Mouse (Mus musculus): Measurements from ENCODE around the gene Hoxd4. TPM values are rescaled to one million over a fixed set of nuclear protein-coding genes. Genes with fewer than 3 reads are reported as not detected.

Hoxd4 gene
- polyA plus RNA-seq, 1 experiment from 2014 or later, result not detected

DNA sequence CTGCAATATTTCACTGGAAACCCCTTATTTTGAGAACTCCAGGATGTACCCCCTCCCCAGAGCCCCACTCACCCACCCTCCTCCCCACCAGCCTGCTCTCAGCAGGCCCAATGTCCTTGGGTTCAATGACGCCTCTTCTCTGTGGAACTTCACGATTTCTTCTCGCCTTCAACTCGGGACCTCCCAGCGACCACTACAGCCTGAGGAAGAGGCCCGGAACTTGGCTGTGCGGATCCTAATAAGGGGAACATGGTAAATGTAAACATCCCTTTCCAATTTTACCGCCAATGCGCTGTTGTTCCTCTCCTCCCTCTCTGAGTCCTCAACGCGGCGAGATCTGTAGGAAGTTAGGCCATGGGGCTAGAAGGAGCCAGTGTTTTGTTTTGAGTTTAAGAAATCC, 27.6 kb upstream of the Hoxd4 start:
- Histone ChIP-seq H3K4me1 (ENCODE audit: control insufficient read depth, insufficient read depth, low read length) (peaks cover 5% of the 10 kb centered on the region; the same call in 1 of the 2 replicates), H3K27ac (ENCODE audit: low read depth, low read length) (no peak overlapping the region), H3K27me3 (ENCODE audit: control insufficient read depth, insufficient read depth, low read length) (peaks cover 98% of the 10 kb centered on the region), H3K4me3 (ENCODE audit: low read depth, low read length) (no peak overlapping the region), H3K36me3 (ENCODE audit: control insufficient read depth, insufficient read depth, low read length) (no peaks in the 10 kb centered on the region), H3K4me2 (no peak overlapping the region), H3K9ac (ENCODE audit: low read length) (no peak overlapping the region), H3K9me3 (ENCODE audit: control insufficient read depth, low read length) (no peaks in the 10 kb centered on the region)
- 0% methylated on average over 12 of the region's 12 CpGs for WGBS
- ATAC-seq (ENCODE audit: low FRiP score), result no peak
- DNase-seq (ENCODE audit: low spot score, missing footprints), result peak; percentile 93

DNA sequence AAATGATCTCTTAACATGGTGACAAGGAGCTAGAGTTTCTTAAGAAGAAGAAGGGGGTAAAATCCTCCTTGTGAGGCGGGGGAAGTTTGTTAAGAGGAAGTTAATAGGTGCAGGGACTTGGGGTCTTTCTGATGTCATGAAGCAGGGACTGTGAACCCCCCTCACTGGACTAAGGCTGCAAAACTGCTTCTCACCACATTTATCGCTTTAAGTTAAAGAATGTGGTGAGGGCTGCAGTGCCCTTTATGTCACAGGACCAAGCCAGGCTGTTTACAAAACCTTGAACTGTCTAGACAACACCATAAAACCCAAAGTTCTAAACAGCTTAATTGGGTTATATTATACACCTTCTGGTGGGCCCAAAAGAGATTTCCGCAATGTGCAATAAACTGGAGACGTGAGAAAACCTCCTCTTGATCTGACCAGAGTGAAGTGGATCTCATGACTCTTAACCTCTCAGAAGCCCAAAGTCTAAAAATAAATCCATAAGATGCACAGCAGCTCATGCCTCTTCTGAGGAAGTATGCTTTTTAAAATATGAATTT, 26.6 kb upstream of the Hoxd4 start:
- H3K4me1 ChIP-seq (ENCODE audit: control insufficient read depth, insufficient read depth, low read length), result peaks cover 5% of the 10 kb centered on the region; the same call in 1 of the 2 replicates
- DNase-seq (ENCODE audit: low spot score, missing footprints) (peak; percentile 92), ATAC-seq (ENCODE audit: low FRiP score) (no peak)
- 7% methylated on average over 4 of the region's 4 CpGs for WGBS
- H3K4me2 ChIP-seq, result no peak overlapping the region
- no peak overlapping the region for H3K4me3 ChIP-seq (ENCODE audit: low read depth, low read length)
- H3K27me3 ChIP-seq (ENCODE audit: control insufficient read depth, insufficient read depth, low read length), result peaks cover 98% of the 10 kb centered on the region
- no peaks in the 10 kb centered on the region for H3K9me3 ChIP-seq (ENCODE audit: control insufficient read depth, low read length)
- no peaks in the 10 kb centered on the region for H3K36me3 ChIP-seq (ENCODE audit: control insufficient read depth, insufficient read depth, low read length)
- H3K27ac ChIP-seq (ENCODE audit: low read depth, low read length), result no peak overlapping the region
- H3K9ac ChIP-seq (ENCODE audit: low read length), result no peak overlapping the region

DNA sequence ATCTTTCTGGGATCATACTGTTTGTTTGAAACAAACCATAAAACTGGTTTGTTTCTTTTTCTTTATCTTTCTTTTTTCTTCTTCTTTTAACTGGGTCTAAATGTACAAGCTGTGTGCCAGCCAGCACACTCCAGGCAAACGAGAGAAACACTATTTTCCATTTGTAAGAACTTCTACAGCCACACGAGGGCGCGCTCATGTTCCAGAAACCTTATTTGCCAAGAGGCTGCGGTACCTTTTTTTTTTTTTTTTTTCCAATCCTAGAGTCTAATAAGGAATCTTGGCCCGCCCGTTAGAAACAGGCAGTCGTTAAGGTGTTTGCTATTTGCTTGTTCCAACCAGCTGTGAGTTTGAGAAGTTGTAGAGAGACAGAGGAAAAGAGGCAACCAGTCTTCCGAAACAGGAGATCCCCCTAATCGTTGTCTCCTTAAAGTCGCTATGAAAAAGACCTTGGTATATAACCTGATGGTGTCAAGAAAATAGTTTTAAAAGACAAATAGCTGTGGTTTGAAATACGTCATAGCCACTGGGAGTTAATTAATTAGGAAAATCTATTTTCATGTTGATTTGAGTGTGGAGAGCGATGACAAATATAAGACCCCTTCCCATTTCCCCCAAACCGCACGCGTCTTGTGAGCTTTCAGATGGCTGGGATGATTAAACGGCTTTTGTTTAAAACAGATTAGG, 25.3 kb upstream of the Hoxd4 start:
- Histone ChIP-seq H3K27me3 (ENCODE audit: control insufficient read depth, insufficient read depth, low read length) (peaks cover 94% of the 10 kb centered on the region), H3K27ac (ENCODE audit: low read depth, low read length) (no peak overlapping the region), H3K9me3 (ENCODE audit: control insufficient read depth, low read length) (no peaks in the 10 kb centered on the region), H3K4me3 (ENCODE audit: low read depth, low read length) (no peak overlapping the region), H3K4me1 (ENCODE audit: control insufficient read depth, insufficient read depth, low read length) (peaks cover 10% of the 10 kb centered on the region), H3K4me2 (no peak overlapping the region), H3K9ac (ENCODE audit: low read length) (no peak overlapping the region), H3K36me3 (ENCODE audit: control insufficient read depth, insufficient read depth, low read length) (no peaks in the 10 kb centered on the region)
- 5% methylated on average over 17 of the region's 17 CpGs for WGBS
- DNase-seq (ENCODE audit: low spot score, missing footprints) (peak; percentile 95), ATAC-seq (ENCODE audit: low FRiP score) (no peak)

DNA sequence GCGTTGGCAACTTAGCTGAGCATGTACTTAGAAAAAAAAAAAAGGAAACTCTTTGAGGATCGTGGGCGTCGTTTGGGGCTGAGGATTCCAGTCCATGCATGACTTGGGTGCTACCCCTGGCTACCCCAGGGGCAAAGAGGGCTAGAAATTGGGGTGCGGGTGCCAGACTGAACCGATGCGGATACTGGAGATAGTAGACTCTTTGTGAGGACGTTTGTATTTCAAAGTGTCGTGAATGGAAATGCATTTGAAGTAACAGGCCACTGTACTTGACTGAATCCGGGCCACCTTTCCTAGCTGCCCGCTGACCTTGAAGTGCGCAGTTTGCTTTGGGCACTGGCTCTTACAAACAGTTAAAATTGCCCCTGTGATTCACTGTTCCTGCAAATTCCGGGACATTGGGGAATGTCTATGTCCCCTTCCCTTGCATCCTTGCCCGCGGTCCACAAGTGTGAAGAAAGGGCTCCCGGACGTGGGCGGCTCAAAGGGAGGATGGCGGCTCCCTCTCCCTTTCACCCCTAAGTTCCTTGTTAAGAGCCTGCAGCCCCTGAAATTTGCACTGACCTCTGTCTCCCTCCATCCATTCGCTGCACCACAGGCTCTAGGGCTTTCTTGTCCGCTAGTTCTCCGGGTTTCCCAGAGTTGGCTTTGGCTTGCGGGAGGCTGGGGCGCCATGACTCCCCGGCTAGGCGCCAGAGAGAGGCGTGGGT, 24.6 kb upstream of the Hoxd4 start:
- Histone ChIP-seq H3K4me1 (ENCODE audit: control insufficient read depth, insufficient read depth, low read length) (peaks cover 6% of the 10 kb centered on the region), H3K9ac (ENCODE audit: low read length) (no peak overlapping the region), H3K4me3 (ENCODE audit: low read depth, low read length) (no peak overlapping the region), H3K9me3 (ENCODE audit: control insufficient read depth, low read length) (no peaks in the 10 kb centered on the region), H3K4me2 (no peak overlapping the region), H3K27ac (ENCODE audit: low read depth, low read length) (no peak overlapping the region), H3K36me3 (ENCODE audit: control insufficient read depth, insufficient read depth, low read length) (no peaks in the 10 kb centered on the region), H3K27me3 (ENCODE audit: control insufficient read depth, insufficient read depth, low read length) (peaks cover 94% of the 10 kb centered on the region)
- DNase-seq (ENCODE audit: low spot score, missing footprints) (peak; percentile 95), ATAC-seq (ENCODE audit: low FRiP score) (no peak)
- WGBS, result 1% methylated on average over 27 of the region's 27 CpGs

DNA sequence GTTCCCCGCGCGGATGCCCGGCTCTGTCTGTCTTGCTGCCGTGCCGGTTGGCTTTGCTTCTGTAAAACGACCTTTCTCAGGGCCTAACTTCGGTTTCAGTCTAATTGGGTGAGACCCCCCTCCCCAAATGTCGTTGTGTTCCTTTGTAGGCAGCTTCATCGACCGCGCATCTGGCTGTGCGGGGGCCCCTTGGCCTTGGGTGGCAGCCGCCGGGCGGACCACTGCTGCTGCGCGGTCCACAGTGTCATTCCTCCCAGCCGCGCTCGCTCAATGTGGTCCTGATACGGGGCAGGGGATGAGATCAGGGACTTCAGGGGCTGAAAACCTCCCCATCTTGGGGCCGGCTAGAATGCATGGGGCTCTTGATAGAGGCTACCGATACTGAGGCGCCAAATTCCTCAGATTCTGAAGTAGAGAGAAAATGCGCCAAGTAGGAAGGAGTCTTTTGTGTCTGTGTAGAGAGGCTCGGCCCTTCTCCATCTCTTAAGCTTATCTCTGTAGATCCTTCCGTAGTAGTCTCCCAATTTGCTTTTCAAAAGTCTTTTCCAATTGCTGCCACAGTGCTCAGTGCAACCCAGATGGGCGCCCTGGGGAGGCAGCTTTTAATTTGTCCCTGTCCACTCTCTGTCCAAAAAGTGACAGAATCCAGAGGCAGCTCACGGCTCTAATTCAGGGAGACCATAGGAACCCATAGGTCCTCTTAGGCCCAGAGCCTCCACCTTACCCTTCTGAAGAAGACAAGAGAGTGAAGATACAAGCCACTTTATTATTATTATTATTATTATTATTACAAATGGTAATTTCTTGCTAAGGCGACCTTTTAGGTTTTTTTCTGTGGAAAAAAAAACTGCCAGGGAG, 23.8 kb upstream of the Hoxd4 start:
- no peaks in the 10 kb centered on the region for H3K36me3 ChIP-seq (ENCODE audit: control insufficient read depth, insufficient read depth, low read length)
- ATAC-seq (ENCODE audit: low FRiP score) (no peak), DNase-seq (ENCODE audit: low spot score, missing footprints) (peak; percentile 95)
- no peaks in the 10 kb centered on the region for H3K9me3 ChIP-seq (ENCODE audit: control insufficient read depth, low read length)
- no peak overlapping the region for H3K9ac ChIP-seq (ENCODE audit: low read length)
- H3K4me3 ChIP-seq (ENCODE audit: low read depth, low read length), result no peak overlapping the region
- H3K27ac ChIP-seq (ENCODE audit: low read depth, low read length), result no peak overlapping the region
- WGBS, result under 1% methylated on average over 31 of the region's 31 CpGs
- no peak overlapping the region for H3K4me2 ChIP-seq
- H3K4me1 ChIP-seq (ENCODE audit: control insufficient read depth, insufficient read depth, low read length), result peaks cover 6% of the 10 kb centered on the region; the same call in 1 of the 2 replicates
- peaks cover 94% of the 10 kb centered on the region for H3K27me3 ChIP-seq (ENCODE audit: control insufficient read depth, insufficient read depth, low read length)

DNA sequence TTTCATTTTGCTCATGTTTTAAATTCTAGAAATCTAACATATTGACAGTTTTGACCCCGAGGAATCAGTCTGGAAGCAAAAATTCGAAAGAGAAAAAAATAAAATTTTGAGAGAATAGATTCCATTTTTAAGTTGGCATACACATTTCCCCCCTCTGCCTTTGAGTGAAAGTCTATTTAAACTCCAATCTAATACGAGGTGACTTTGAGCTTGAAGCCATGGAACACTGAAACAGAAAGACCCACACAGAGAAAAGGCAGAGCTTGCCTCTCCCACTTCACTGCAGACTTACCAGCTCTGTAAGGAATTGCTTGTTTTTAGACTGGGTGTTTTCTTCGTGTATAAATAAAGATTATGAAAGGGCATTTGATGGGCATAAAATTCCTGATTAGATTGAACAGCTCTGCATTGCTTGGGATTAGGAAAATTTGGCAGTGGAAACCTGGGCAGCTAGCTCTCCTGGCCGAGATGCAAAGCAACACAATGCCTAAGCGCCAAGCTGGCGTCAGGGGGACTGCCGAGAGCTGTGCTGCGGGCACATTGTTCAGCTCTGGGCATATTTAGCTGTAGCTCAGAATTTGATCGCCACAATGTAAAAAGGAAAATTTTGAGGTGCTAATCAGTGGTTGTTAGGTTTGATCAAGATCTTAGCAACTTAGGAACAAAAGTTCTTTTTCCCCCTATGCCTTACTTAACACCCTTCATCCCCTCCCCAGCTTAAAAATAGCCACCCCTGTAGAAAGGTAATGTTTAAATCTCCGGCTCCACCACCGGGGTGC, 22.7 kb upstream of the Hoxd4 start:
- no peak overlapping the region for H3K4me2 ChIP-seq

DNA sequence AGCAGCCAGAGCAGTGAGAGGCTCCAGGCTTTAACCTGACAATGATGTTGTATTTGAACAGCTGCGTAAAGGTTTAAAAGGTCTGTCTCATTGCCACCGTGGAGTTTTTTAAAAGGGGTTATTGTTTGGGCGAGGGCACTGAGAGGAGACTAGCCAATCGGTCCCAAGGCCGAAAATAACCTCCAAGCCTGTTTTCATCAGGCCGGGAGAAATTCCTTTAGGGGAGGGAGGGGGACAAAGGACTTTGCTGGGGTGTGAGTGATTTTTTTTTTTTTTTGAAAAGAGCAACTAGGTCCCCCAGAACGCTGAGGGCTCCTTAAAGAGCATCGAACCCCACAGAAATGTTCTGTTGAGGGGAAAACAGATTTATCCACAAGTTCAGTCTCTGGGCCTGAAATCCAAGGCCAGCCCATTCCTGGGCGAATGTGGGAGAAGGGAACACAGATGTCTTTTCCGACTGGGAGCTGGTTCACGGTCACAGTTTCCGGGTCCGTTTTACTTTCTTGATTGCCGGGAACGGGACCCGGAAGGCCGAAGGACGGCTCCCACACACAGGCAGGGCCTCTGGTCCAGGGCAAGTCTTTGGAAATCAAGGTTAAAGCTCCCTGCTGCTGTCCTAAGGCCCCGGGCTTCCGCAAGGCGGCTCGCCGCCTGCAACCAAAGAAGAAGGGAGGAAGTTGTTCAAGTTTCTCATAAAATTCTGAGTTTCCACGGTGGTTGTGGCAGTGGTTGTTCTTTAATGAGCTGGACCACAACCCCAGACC, 22.0 kb upstream of the Hoxd4 start:
- no peaks in the 10 kb centered on the region for H3K36me3 ChIP-seq (ENCODE audit: control insufficient read depth, insufficient read depth, low read length)
- H3K4me1 ChIP-seq (ENCODE audit: control insufficient read depth, insufficient read depth, low read length), result peaks cover 6% of the 10 kb centered on the region; the same call in 1 of the 2 replicates
- WGBS, result under 1% methylated on average over 24 of the region's 24 CpGs
- H3K27ac ChIP-seq (ENCODE audit: low read depth, low read length), result no peak overlapping the region
- no peak for ATAC-seq (ENCODE audit: low FRiP score)
- peak; percentile 95 for DNase-seq (ENCODE audit: low spot score, missing footprints)
- H3K4me2 ChIP-seq, result no peak overlapping the region
- peaks cover 94% of the 10 kb centered on the region for H3K27me3 ChIP-seq (ENCODE audit: control insufficient read depth, insufficient read depth, low read length)
- no peaks in the 10 kb centered on the region for H3K9me3 ChIP-seq (ENCODE audit: control insufficient read depth, low read length)
- H3K4me3 ChIP-seq (ENCODE audit: low read depth, low read length), result no peak overlapping the region
- H3K9ac ChIP-seq (ENCODE audit: low read length), result no peak overlapping the region

More for the DNA sequence above, 22.7 kb upstream of the Hoxd4 start:
- no peaks in the 10 kb centered on the region for H3K36me3 ChIP-seq (ENCODE audit: control insufficient read depth, insufficient read depth, low read length)
- ATAC-seq (ENCODE audit: low FRiP score) (no peak), DNase-seq (ENCODE audit: low spot score, missing footprints) (peak; percentile 95)
- H3K4me3 ChIP-seq (ENCODE audit: low read depth, low read length), result no peak overlapping the region
- WGBS, result 4% methylated on average over 12 of the region's 12 CpGs
- H3K9ac ChIP-seq (ENCODE audit: low read length), result no peak overlapping the region
- H3K4me1 ChIP-seq (ENCODE audit: control insufficient read depth, insufficient read depth, low read length), result peaks cover 6% of the 10 kb centered on the region; the same call in 1 of the 2 replicates
- no peaks in the 10 kb centered on the region for H3K9me3 ChIP-seq (ENCODE audit: control insufficient read depth, low read length)
- H3K27ac ChIP-seq (ENCODE audit: low read depth, low read length), result no peak overlapping the region
- H3K27me3 ChIP-seq (ENCODE audit: control insufficient read depth, insufficient read depth, low read length), result peaks cover 94% of the 10 kb centered on the region

DNA sequence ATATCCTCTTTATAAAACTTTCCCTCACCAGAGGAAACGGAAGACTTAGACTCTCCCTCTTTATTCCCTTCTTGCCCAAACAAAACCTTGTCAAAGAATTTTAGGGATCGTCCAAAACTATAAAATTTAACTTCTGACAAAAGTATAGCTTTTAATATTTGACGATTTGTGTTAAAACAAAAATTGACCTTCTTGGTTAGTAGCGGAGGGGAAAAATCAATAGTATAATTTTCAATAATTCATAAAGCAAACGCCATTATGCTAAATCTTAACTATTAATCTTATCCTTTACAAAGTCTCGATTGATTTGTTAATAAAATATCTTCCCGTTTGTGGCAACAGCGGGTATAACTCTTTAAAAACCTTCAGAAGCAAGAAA, 21.4 kb upstream of the Hoxd4 start:
- WGBS, result 9% methylated on average over 8 of the region's 8 CpGs
- Histone ChIP-seq H3K27ac (ENCODE audit: low read depth, low read length) (no peak overlapping the region), H3K4me2 (no peak overlapping the region), H3K9me3 (ENCODE audit: control insufficient read depth, low read length) (no peaks in the 10 kb centered on the region), H3K27me3 (ENCODE audit: control insufficient read depth, insufficient read depth, low read length) (peaks cover 94% of the 10 kb centered on the region), H3K9ac (ENCODE audit: low read length) (no peak overlapping the region), H3K36me3 (ENCODE audit: control insufficient read depth, insufficient read depth, low read length) (no peaks in the 10 kb centered on the region), H3K4me1 (ENCODE audit: control insufficient read depth, insufficient read depth, low read length) (peaks cover 6% of the 10 kb centered on the region; the same call in 1 of the 2 replicates), H3K4me3 (ENCODE audit: low read depth, low read length) (no peak overlapping the region)
- peak; percentile 93 for DNase-seq (ENCODE audit: low spot score, missing footprints)
- ATAC-seq (ENCODE audit: low FRiP score), result no peak

All from midbrain, embryonic 11.5 days (tissue).